Mouse (Mus musculus) spleen, adult 18-20 months (tissue): ENCODE data around the gene Syt12.
A peak's percentile ranks its signal among the peaks of the same experiment; 100 is the strongest.

ENCODE experiments used
- DNase-seq, 2 experiments: peaks; one replicate each; pipeline ENCODE4 v3.0.0; 2022; ENCODE audit warnings: mixed read lengths in 2 of 2

Gene Syt12

GRCm38 (mm10) chr19:4397798-4398629 is 79.2 kb downstream of the Syt12 start, which contains the start of gene Kdm2a:
Gene Kdm2a (minus strand): TSS chr19:4398285.
- DNase-seq: peak; percentile 45 to 59

GRCm38 (mm10) chr19:4396998-4397797 is 80.0 kb downstream of the Syt12 start:
- DNase-seq: peak; percentile 93 to 95

- peak; percentile 37 to 49 for DNase-seq
These were observed 80.9 kb downstream of the Syt12 start for GRCm38 (mm10) chr19:4396081-4396997.
